Comparison of ENCODE assay signal across 18 mouse cellular contexts in the genomic region with DNA sequence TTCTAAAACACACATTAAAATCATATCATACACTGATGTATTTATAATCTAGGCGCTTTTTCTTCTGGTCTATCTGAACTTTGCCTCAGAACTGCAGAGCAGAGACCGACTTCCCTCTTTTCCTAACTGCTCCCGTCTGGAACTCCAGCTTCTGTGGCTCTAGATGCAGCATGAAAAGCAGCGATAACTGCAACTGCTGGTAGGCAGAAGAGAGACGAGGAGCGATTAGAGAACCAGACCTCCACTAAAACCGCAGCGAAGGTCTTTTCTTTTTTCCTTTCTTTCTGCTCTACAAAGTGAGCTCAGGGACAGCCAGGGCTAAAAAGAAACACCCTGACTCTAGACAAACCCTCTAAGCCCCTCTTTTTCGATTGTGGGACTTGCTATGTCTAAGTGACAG. TPM values are rescaled to one million over a fixed set of nuclear protein-coding genes. Genes with fewer than 3 reads are reported as not detected.
DNase-seq lines count a peak whose midpoint lies in the region; ATAC-seq lines count a peak whose summit lies in the region.
"Had no signal": no experiment of that assay in that cellular context is flagged by ENCODE, and none has a peak within 500 bp of the region (broad histone marks: within the 10 kb centered on the region; RNA-seq: fewer than 3 reads in every experiment).

No protein-coding gene starts in this region.

- intact Hi-C loops in heart, postnatal 14 days (cut with DNase I) = no loop called here

- no peaks in the 10 kb centered on the region for H3K36me3 ChIP-seq in heart, embryonic 11.5 days (ENCODE audit: control insufficient read depth, insufficient read depth, low read length)
- H3K36me3 ChIP-seq in hindbrain, embryonic 15.5 days = no peaks in the 10 kb centered on the region
- no peaks in the 10 kb centered on the region for H3K36me3 ChIP-seq in hindbrain, embryonic 10.5 days
- H3K36me3 ChIP-seq in neural tube, embryonic 12.5 days = no peaks in the 10 kb centered on the region
- H3K36me3 ChIP-seq: embryonic facial prominence, embryonic 12.5 days; kidney, embryonic 15.5 days; limb, embryonic 15.5 days had no signal

- ATAC-seq in heart, embryonic 11.5 days (replicated peaks; ENCODE audit: insufficient number of reproducible peaks, low FRiP score, low TSS enrichment) = no peak
- no peak for ATAC-seq in hindbrain, embryonic 15.5 days (ENCODE audit: low FRiP score, low read depth)
- ATAC-seq in neural tube, embryonic 12.5 days (ENCODE audit: low FRiP score, low read depth) = no peak
- ATAC-seq: intestine, embryonic 16.5 days had no signal

- H3K4me2 ChIP-seq in heart, embryonic 11.5 days = peak overlapping the region; percentile 23; the same call in 1 of the 2 replicates
- H3K4me2 ChIP-seq in hindbrain, embryonic 15.5 days = no peak overlapping the region
- peak overlapping the region; percentile 19; the same call in 1 of the 2 replicates for H3K4me2 ChIP-seq in neural tube, embryonic 12.5 days (replicated peaks)
- H3K4me2 ChIP-seq: embryonic facial prominence, embryonic 12.5 days; kidney, embryonic 15.5 days; limb, embryonic 15.5 days had no signal

- no peaks in the 10 kb centered on the region for H3K27me3 ChIP-seq in heart, embryonic 11.5 days (ENCODE audit: control insufficient read depth, insufficient read depth, low read length)
- H3K27me3 ChIP-seq in hindbrain, embryonic 15.5 days = no peaks in the 10 kb centered on the region
- no peaks in the 10 kb centered on the region for H3K27me3 ChIP-seq in hindbrain, embryonic 10.5 days (ENCODE audit: insufficient read depth, poor library complexity, severe bottlenecking)
- H3K27me3 ChIP-seq in neural tube, embryonic 12.5 days (replicated peaks) = no peaks in the 10 kb centered on the region
- H3K27me3 ChIP-seq: embryonic facial prominence, embryonic 12.5 days; kidney, embryonic 15.5 days; limb, embryonic 15.5 days had no signal

- no peak overlapping the region for H3K27ac ChIP-seq in heart, embryonic 11.5 days (ENCODE audit: low read depth, low read length)
- H3K27ac ChIP-seq in hindbrain, embryonic 15.5 days (replicated peaks) = peak overlapping the region; percentile 32; the same call in 1 of the 2 replicates
- H3K27ac ChIP-seq in hindbrain, embryonic 10.5 days = no peak overlapping the region; the same call in 1 of the 2 replicates
- no peak overlapping the region for H3K27ac ChIP-seq in neural tube, embryonic 12.5 days
- H3K27ac ChIP-seq: embryonic facial prominence, embryonic 12.5 days; gastrocnemius, adult 2 months; kidney, embryonic 15.5 days; limb, embryonic 15.5 days had no signal

- WGBS in heart, embryonic 11.5 days (ENCODE audit: insufficient replicate concordance) = 48% methylated on average over 9 of the region's 9 CpGs
- WGBS in hindbrain, embryonic 15.5 days = 45% methylated on average over 9 of the region's 9 CpGs
- WGBS in hindbrain, embryonic 10.5 days = 64% methylated on average over 9 of the region's 9 CpGs
- 43% methylated on average over 9 of the region's 9 CpGs for WGBS in neural tube, embryonic 12.5 days

- DNase-seq in heart, postnatal 14 days = no peak
- DNase-seq in hindbrain, embryonic 10.5 days (ENCODE audit: low spot score) = no peak
- DNase-seq in neural tube, embryonic 10.5 days (ENCODE audit: extremely low spot score, low spot score) = no peak
- no peak for DNase-seq in adrenal gland, adult 8-10 months
- no peak for DNase-seq in cerebellum, postnatal 4 days (ENCODE audit: low spot score in 2 of 2)
- DNase-seq: adrenal gland, postnatal 14 days; cerebellum, adult 18-20 months; gastrocnemius, adult 2 months; lung, postnatal 10 days; thymus, adult 18-20 months had no signal

- peaks cover 26% of the 10 kb centered on the region for H3K4me1 ChIP-seq in heart, embryonic 11.5 days (ENCODE audit: control insufficient read depth, insufficient read depth, low read length)
- peaks cover 40% of the 10 kb centered on the region for H3K4me1 ChIP-seq in hindbrain, embryonic 15.5 days (replicated peaks)
- H3K4me1 ChIP-seq in hindbrain, embryonic 10.5 days (replicated peaks) = peaks cover 73% of the 10 kb centered on the region
- H3K4me1 ChIP-seq in neural tube, embryonic 12.5 days = peaks cover 31% of the 10 kb centered on the region

- no peak overlapping the region for H3K9ac ChIP-seq in heart, embryonic 11.5 days (ENCODE audit: low read depth, low read length)
- no peak overlapping the region for H3K9ac ChIP-seq in hindbrain, embryonic 15.5 days
- no peak overlapping the region for H3K9ac ChIP-seq in neural tube, embryonic 12.5 days
- H3K9ac ChIP-seq: embryonic facial prominence, embryonic 12.5 days; kidney, embryonic 15.5 days; limb, embryonic 15.5 days had no signal

- H3K9me3 ChIP-seq in heart, embryonic 11.5 days (replicated peaks; ENCODE audit: control insufficient read depth, low read length) = no peaks in the 10 kb centered on the region
- no peaks in the 10 kb centered on the region for H3K9me3 ChIP-seq in hindbrain, embryonic 15.5 days
- H3K9me3 ChIP-seq in hindbrain, embryonic 10.5 days = no peaks in the 10 kb centered on the region
- H3K9me3 ChIP-seq in neural tube, embryonic 12.5 days = no peaks in the 10 kb centered on the region
- H3K9me3 ChIP-seq: embryonic facial prominence, embryonic 12.5 days; kidney, embryonic 15.5 days; limb, embryonic 15.5 days had no signal

- no peak overlapping the region for H3K4me3 ChIP-seq in heart, embryonic 11.5 days (ENCODE audit: low read depth, low read length)
- no peak overlapping the region for H3K4me3 ChIP-seq in hindbrain, embryonic 15.5 days
- no peak overlapping the region for H3K4me3 ChIP-seq in hindbrain, embryonic 10.5 days
- H3K4me3 ChIP-seq in neural tube, embryonic 12.5 days = no peak overlapping the region
- H3K4me3 ChIP-seq: embryonic facial prominence, embryonic 12.5 days; gastrocnemius, adult 2 months; kidney, embryonic 15.5 days; limb, embryonic 15.5 days; myocyte had no signal

RNA-seq across cellular contexts. Expression of a gene that starts 4.1 kb away (rescaled TPM):
- polyA plus RNA-seq in heart, embryonic 11.5 days (2014; fragmentation: Nextera tagmentation; extraction: Ambion mirVana) = 27.0 and 30.5 TPM in 2 replicates
- 1 to 10 TPM; 7.8 to 9.5 TPM for total RNA-seq in heart, postnatal 14 days (2021)
- 48.8 and 55.9 TPM in 2 replicates for polyA plus RNA-seq in hindbrain, embryonic 15.5 days (2015; fragmentation: Nextera tagmentation; extraction: Ambion mirVana)
- polyA plus RNA-seq in hindbrain, embryonic 10.5 days (2016; fragmentation: Nextera tagmentation; extraction: Ambion mirVana) = 49.3 and 52.3 TPM in 2 replicates
- polyA plus RNA-seq in neural tube, embryonic 12.5 days (2016; fragmentation: Nextera tagmentation; extraction: Ambion mirVana) = 66.4 and 72.9 TPM in 2 replicates
- 10 to 100 TPM; 15.8 to 21.1 (median 18.8) TPM for total RNA-seq in adrenal gland, adult 8-10 months (2022)

RNA-seq across cellular contexts. Expression of a gene that starts 48.8 kb away (rescaled TPM):
- 30.8 and 34.2 TPM in 2 replicates for polyA plus RNA-seq in heart, embryonic 11.5 days (2014; fragmentation: Nextera tagmentation; extraction: Ambion mirVana)
- 100 to 1,000 TPM; 247 to 266 TPM for total RNA-seq in heart, postnatal 14 days (2021)
- polyA plus RNA-seq in hindbrain, embryonic 15.5 days (2015; fragmentation: Nextera tagmentation; extraction: Ambion mirVana) = 36.7 and 41.3 TPM in 2 replicates
- polyA plus RNA-seq in hindbrain, embryonic 10.5 days (2016; fragmentation: Nextera tagmentation; extraction: Ambion mirVana) = 23.5 and 27.6 TPM in 2 replicates
- 43.2 and 45.4 TPM in 2 replicates for polyA plus RNA-seq in neural tube, embryonic 12.5 days (2016; fragmentation: Nextera tagmentation; extraction: Ambion mirVana)
- 10 to 100 TPM; 63.8 to 85.7 (median 71.5) TPM for total RNA-seq in adrenal gland, adult 8-10 months (2022)
